30 mouse cellular contexts compared by ENCODE assay signal in genomic region chr12:113446061-113446460, GRCm38 (mm10). TPM values are rescaled to one million over a fixed set of nuclear protein-coding genes. Genes with fewer than 3 reads are reported as not detected.
DNase-seq lines count a peak whose midpoint lies in the region; ATAC-seq lines count a peak whose summit lies in the region.
"Had no signal": no experiment of that assay in that cellular context is flagged by ENCODE, and none has a peak within 500 bp of the region (broad histone marks: within the 10 kb centered on the region; RNA-seq: fewer than 3 reads in every experiment).

No protein-coding gene starts in this region.

- H3K36me3 ChIP-seq in forebrain, embryonic 11.5 days (ENCODE audit: control insufficient read depth, insufficient read depth, low read length) = no peaks in the 10 kb centered on the region
- no peaks in the 10 kb centered on the region for H3K36me3 ChIP-seq in heart, embryonic 10.5 days
- H3K36me3 ChIP-seq: embryonic facial prominence, embryonic 10.5 days; forebrain, embryonic 10.5 days; hindbrain, embryonic 10.5 days; limb, embryonic 13.5 days; liver, embryonic 12.5 days; neural tube, embryonic 13.5 days had no signal

- H3K9ac ChIP-seq in forebrain, embryonic 11.5 days (ENCODE audit: low read length) = no peak overlapping the region
- H3K9ac ChIP-seq: forebrain, postnatal 0 days; limb, embryonic 13.5 days; liver, embryonic 12.5 days; lung, embryonic 14.5 days; neural tube, embryonic 13.5 days had no signal

- peak; percentile 92 for ATAC-seq in activated CD4-positive, CD25-positive, alpha-beta regulatory T cell, adult 4 months
- ATAC-seq in inflammation-experienced regulatory T-cells, adult 6 months = peak; percentile 76
- ATAC-seq in forebrain, embryonic 11.5 days (replicated peaks; ENCODE audit: low FRiP score) = no peak
- ATAC-seq in erythroblast, adult 5-6 weeks (replicated peaks; ENCODE audit: low FRiP score, poor library complexity, severe bottlenecking) = no peak
- ATAC-seq: forebrain, postnatal 0 days; liver, embryonic 12.5 days had no signal

- H3K4me3 ChIP-seq in forebrain, embryonic 11.5 days (ENCODE audit: low read depth, low read length) = no peak overlapping the region
- H3K4me3 ChIP-seq in heart, embryonic 10.5 days = no peak overlapping the region
- H3K4me3 ChIP-seq: embryonic facial prominence, embryonic 10.5 days; forebrain, embryonic 10.5 days; hindbrain, embryonic 10.5 days; limb, embryonic 13.5 days; liver, embryonic 12.5 days; neural tube, embryonic 13.5 days had no signal

- no peak overlapping the region for H3K27ac ChIP-seq in forebrain, embryonic 11.5 days (ENCODE audit: low read depth, low read length)
- no peak overlapping the region for H3K27ac ChIP-seq in heart, embryonic 10.5 days
- H3K27ac ChIP-seq: embryonic facial prominence, embryonic 10.5 days; forebrain, embryonic 10.5 days; hindbrain, embryonic 10.5 days; kidney, postnatal 0 days; limb, embryonic 13.5 days; liver, embryonic 12.5 days; neural tube, embryonic 13.5 days; stomach, postnatal 0 days had no signal

- H3K9me3 ChIP-seq in forebrain, embryonic 11.5 days (ENCODE audit: control insufficient read depth, low read length) = no peaks in the 10 kb centered on the region; the same call in 1 of the 2 replicates
- no peaks in the 10 kb centered on the region for H3K9me3 ChIP-seq in heart, embryonic 10.5 days
- H3K9me3 ChIP-seq: embryonic facial prominence, embryonic 10.5 days; limb, embryonic 13.5 days; liver, embryonic 12.5 days; neural tube, embryonic 13.5 days had no signal

- H3K27me3 ChIP-seq in forebrain, embryonic 11.5 days (ENCODE audit: control insufficient read depth, insufficient read depth, low read length) = no peaks in the 10 kb centered on the region
- no peaks in the 10 kb centered on the region for H3K27me3 ChIP-seq in heart, embryonic 10.5 days (ENCODE audit: insufficient read depth, poor library complexity, severe bottlenecking)
- H3K27me3 ChIP-seq: limb, embryonic 13.5 days; liver, embryonic 12.5 days; neural tube, embryonic 13.5 days had no signal

- H3K4me1 ChIP-seq in forebrain, embryonic 11.5 days (replicated peaks; ENCODE audit: control insufficient read depth, insufficient read depth, low read length) = no peaks in the 10 kb centered on the region
- no peaks in the 10 kb centered on the region for H3K4me1 ChIP-seq in heart, embryonic 10.5 days
- H3K4me1 ChIP-seq: embryonic facial prominence, embryonic 10.5 days; forebrain, embryonic 10.5 days; hindbrain, embryonic 10.5 days; limb, embryonic 13.5 days; liver, embryonic 12.5 days; neural tube, embryonic 13.5 days had no signal

- peak; percentile 65 for DNase-seq in CD4-positive helper T cell, adult 2 months (ENCODE audit: low read depth, low spot score)
- DNase-seq in thymus, postnatal 0 days (ENCODE audit: low spot score) = peak; percentile 68
- DNase-seq in forebrain, embryonic 11.5 days (ENCODE audit: low spot score) = no peak
- DNase-seq in heart, embryonic 10.5 days (ENCODE audit: low spot score) = no peak
- no peak for DNase-seq in embryo, embryonic 9.5 days (ENCODE audit: extremely low spot score)
- DNase-seq: adrenal gland, postnatal 14 days; cerebellum, adult 9-10 months; forebrain, postnatal 0 days; gastrocnemius, postnatal 36 days; kidney, adult 2 months; lung, embryonic 14.5 days; midbrain, embryonic 14.5 days had no signal

- 85% methylated on average over 1 of the region's 1 CpGs for WGBS in forebrain, embryonic 11.5 days
- 92% methylated on average over 1 of the region's 1 CpGs for WGBS in heart, embryonic 10.5 days

- no peak overlapping the region for H3K4me2 ChIP-seq in forebrain, embryonic 11.5 days (ENCODE audit: low read depth, low read length, severe bottlenecking)
- H3K4me2 ChIP-seq: limb, embryonic 13.5 days; liver, embryonic 12.5 days; lung, embryonic 14.5 days; neural tube, embryonic 13.5 days had no signal

RNA-seq across cellular contexts. Expression of gene Adam6b, which starts 43.2 kb away (rescaled TPM):
- polyA plus RNA-seq in activated CD4-positive, CD25-positive, alpha-beta regulatory T cell, adult 4 months (2017; shearing (Covaris generic)) = under 1 TPM; 0.60 to 0.84 TPM
- under 1 TPM in 2 of 3 experiments, not detected in 1; 0.51 to 0.52 TPM for polyA plus RNA-seq in inflammation-experienced regulatory T-cells, adult 6 months (2017; shearing (Covaris generic))
- polyA plus RNA-seq in thymus, postnatal 0 days (2015; fragmentation: Nextera tagmentation; extraction: Ambion mirVana) = not detected in 2 replicates
- polyA plus RNA-seq in forebrain, embryonic 11.5 days (2014; fragmentation: Nextera tagmentation; extraction: Ambion mirVana) = not detected in 2 replicates
- polyA plus RNA-seq in heart, embryonic 10.5 days (2016; fragmentation: Nextera tagmentation; extraction: Ambion mirVana) = not detected in 2 replicates
- not detected in 2 replicates for total RNA-seq in erythroblast, adult 5-6 weeks (2015; ENCODE audit: low replicate concordance)
- total RNA-seq in erythroblast, adult 5-6 weeks (2017; ENCODE audit: low replicate concordance) = not detected in 2 replicates
- total RNA-seq: adrenal gland, postnatal 14 days; forebrain, postnatal 0 days; gastrocnemius, postnatal 36 days; layer of hippocampus, postnatal 14 days; left cerebral cortex, postnatal 14 days; megakaryocyte-erythroid progenitor cell, adult 5-6 weeks; MEL had no signal
- polyA plus RNA-seq: brain, embryonic 14.5 days; embryonic facial prominence, embryonic 10.5 days; forebrain, embryonic 10.5 days; forebrain, postnatal 0 days; heart, embryonic 16.5 days; hindbrain, embryonic 10.5 days; intestine, embryonic 14.5 days; kidney, adult 2 months; kidney, postnatal 0 days; limb, embryonic 13.5 days; liver, embryonic 12.5 days; lung, embryonic 14.5 days; midbrain, embryonic 14.5 days; neural tube, embryonic 13.5 days; stomach, postnatal 0 days had no signal

Comparison
In these comparisons a context has a peak if more than half of its experiments do, and no peak if none do; other contexts are left out.
1. DNase-seq: peak in CD4-positive helper T cell, adult 2 months (single experiment) and thymus, postnatal 0 days (single experiment); none in forebrain, embryonic 11.5 days (single experiment), heart, embryonic 10.5 days (single experiment) and embryo, embryonic 9.5 days (single experiment).
2. ATAC-seq: peak in activated CD4-positive, CD25-positive, alpha-beta regulatory T cell, adult 4 months (single experiment) and inflammation-experienced regulatory T-cells, adult 6 months (single experiment); none in forebrain, embryonic 11.5 days (single experiment) and erythroblast, adult 5-6 weeks (single experiment).